Mouse (Mus musculus) adipocyte (in vitro differentiated cells): ENCODE results near the gene Mark2.
A peak's percentile ranks its signal among the peaks of the same experiment; 100 is the strongest.
"Not testable (repeated sequence)": the region's sequence is repeated elsewhere in the genome, so short reads cannot be mapped to it uniquely, and the experiment has no call there.

Experiments
- DNase-seq: peaks from one replicate; pipeline ENCODE4 v3.0.0-alpha.2; 2016; ENCODE audit warnings: low spot score

Gene Mark2

DNA sequence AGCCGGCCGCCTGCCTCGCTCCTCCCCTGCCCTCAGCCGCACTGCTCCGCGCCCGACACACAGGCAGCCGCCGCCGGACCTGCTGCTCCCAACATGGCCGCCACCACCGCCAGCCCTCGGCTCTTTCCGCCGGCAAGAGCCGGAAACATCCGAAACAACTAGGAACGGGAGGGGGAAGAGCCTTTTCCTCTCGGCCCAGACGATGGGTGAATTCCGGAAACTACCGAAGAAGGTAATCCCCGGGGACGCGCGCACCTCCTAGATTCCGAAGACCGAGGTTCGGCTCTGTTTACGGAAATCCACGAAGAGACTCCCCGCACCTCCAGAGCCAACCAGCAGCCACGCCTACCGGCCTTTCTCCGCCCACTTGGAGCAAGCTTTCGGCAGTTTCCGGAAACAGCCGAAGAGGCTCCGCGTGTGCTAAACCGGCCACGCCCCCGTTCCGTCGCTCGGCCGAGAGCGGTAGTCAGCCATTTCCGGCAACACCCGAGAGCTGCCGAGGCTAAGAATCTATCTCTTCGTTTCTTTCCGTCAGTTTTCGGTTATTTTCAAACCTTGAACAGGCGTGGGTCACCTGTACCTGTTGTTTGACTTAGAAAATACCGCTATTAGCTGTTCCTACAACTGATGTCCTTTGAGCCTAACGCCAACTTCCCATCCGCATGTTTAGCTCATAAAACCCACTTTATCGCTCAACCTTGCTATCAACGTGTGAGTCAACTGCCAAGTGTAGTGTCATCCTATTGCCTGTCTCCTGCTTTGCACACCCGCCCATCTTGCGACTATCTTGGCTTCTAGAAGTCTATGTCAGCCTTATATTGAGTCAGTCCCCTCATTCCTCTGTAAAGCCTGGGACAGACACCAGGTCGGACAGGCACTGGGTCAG is at the start of gene Mark2:
TSS of gene Mark2 (minus strand) at position 349 of the 886 bp plus-strand sequence.
- peak; percentile 100 for DNase-seq

- no peak for DNase-seq
These were observed 46.8 kb upstream of the Mark2 start for GRCm38 (mm10) chr19:7388488-7388887.

GRCm38 (mm10) chr19:7386042-7386441 is 44.4 kb upstream of the Mark2 start:
- no peak for DNase-seq

- DNase-seq = peak; percentile 96
These were observed 41.5 kb upstream of the Mark2 start, which contains the start of gene Spindoc for GRCm38 (mm10) chr19:7382903-7383865. Gene Spindoc (minus strand): TSS chr19:7382994.

GRCm38 (mm10) chr19:7382248-7382902 is 40.7 kb upstream of the Mark2 start:
- peak; percentile 42 for DNase-seq

DNA sequence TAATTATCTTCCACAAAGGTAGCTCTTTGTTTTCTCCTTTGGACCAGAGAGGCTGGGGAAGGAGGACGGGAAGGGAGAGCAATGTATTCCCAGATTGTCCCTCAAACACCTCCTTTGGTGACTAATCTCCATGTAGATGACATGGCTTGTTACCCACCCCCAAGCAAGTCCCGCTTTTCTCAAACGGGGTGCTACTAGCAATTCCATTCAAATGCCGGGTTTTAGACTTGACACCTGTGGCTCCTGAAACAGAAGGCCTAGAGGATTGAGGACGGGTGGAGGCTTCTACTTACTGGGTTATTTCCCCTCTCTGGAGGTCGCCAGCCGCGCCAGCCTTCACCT is 40.2 kb upstream of the Mark2 start:
- DNase-seq = peak; percentile 33

- DNase-seq = no peak
These were observed 36.0 kb upstream of the Mark2 start for GRCm38 (mm10) chr19:7377639-7378038.

DNA sequence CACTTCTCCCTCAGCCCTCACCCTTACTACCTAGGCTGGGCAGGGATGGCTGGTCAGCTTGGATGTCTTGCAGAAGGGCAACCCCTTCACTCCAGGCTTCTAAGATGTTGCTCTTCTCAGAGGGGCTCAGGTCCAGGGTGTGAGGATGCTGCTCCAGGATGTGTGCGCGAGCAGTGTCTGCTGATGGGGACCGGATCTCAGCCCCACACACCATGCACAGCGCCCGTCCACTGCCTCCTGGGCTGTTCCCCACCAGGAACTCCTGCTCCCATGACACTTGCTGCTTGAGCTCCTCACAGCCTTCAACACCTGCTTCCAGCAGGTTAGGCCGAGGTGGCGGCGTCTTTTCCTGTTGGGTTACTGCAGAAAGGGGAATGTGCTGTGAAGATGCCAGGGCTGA is 32.8 kb upstream of the Mark2 start:
- no peak for DNase-seq

- not testable (repeated sequence) for DNase-seq
These were observed 27.8 kb upstream of the Mark2 start for GRCm38 (mm10) chr19:7369469-7369868.

DNA sequence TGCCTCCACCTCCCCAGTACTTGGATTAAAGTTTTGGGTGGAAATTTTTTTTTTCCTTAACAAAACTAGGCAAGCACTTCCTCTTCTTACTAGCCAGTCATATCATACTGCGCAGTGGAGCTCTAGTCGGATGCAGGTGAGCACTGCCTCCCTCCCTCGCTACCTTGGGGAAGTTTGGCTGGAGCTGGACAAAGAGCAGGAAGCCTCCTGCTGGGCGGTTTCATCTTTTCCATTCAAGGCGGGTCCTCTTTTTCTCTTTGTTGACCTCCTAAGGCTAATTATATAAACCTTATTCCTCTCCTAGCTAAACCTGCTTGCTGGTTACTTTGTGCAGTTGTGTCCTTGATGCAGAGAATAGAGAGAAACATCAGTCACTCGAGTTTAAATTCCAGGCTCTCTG is 12.0 kb upstream of the Mark2 start:
- DNase-seq = no peak

DNA sequence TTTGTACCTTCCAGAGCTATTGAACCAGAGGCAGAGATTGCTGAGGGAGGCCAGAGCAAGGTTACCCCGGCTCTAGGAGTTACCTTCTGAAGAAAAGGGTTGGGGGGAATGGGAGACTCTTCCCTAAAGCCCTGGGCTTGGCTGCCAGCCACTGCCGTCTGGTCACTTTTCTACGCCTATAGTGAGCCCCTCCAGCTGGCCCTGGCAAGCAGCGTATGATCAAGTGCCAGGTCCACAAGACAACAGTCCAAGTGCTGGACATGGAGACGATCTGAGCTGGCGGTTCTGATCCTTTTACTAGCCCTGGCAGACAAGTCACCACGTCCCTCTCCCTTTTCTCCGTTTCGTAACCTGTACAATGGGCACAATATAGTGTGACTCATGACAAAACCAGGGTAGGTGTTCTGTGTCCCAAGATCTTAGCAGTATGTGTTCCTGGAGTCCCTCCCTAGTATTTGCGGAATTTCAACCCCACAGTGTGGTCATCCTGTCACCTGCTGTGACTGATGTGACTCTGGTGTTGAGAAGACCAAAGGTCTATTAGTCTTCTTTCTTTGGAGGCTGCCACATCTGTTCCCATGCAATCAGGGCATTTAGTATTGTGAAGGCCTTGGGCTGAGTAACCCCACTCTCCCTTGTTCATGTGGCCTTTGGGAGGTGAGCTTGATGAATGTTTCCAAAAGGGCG is 11.3 kb upstream of the Mark2 start:
- no peak for DNase-seq

DNA sequence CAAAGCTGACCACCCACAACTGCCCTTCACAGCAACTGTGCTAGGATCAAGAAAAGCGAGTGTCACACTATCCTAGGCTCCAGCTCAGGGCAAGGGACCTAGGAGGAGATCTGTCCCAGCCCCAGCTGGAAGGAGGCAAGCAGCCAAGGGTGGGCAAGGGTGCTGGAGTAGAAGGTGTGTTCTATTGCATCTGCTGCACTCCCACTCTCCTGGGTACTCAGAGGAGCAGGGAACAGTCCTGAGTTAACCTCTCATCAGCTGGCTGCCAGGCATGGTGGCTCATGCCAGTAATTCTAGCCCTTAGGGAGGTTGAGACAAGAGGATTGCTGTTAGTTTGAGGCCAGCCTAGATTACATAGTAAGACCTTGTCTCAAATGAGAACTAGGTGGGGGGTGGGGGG is 8.3 kb upstream of the Mark2 start:
- DNase-seq = peak; percentile 66

- DNase-seq = peak; percentile 74
These were observed 3.6 kb upstream of the Mark2 start for GRCm38 (mm10) chr19:7345235-7345755.

DNA sequence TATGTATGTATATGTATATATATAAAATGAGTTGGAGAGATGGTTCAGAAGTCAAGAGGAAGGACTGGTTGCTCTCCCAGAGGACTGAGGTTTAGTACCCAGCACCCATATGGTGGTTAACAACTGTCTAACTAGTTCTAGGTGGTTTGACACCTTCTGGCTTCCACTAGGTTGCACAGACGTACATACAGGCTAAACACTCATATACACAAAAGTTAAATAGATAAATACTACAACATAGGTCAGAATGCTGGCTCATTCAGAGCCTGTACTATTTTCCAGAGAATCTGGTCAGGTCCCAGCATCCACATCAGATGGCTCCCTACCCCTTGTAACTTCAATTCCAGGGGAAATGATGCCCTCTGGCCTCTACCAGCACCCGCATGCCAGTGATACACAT is 986 bp upstream of the Mark2 start:
- DNase-seq = no peak

DNA sequence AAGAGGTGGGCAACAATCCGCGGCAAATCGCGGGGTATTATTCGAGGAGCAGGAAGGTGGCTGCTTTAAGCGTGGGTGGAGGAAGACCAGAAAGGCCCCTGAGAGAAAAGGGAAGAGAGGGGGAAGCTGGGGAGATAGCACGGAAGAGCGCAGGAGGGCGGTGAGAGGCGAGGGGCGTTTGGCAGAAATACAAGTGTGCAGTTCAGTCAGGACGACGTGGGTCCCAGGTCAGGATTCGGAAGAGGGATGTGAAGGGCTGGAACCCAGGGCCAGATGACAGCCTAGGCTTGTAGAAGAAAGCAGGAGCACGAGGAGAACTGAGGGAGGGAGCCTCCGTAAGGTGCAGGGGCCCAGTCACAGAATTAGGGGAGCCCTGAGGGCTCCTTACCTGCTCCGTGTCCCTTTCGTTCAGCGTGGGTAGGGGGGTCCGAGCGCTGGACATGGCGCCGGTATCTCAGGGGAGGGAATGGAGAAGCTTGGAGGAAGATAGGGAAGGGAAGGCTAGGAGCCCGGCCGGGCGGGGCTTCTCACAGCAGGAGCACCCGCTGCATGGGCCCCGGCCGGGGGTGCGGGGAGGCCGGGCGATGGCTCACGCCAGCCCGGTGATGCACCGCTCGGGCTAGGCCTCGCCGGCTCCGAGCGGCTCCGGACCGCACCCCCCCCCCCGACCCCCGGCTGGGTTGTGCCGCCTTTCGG is 732 bp downstream of the Mark2 start:
- no peak for DNase-seq

- no peak for DNase-seq
These were observed 1.3 kb downstream of the Mark2 start for GRCm38 (mm10) chr19:7340371-7340779.

GRCm38 (mm10) chr19:7339867-7340266 is 1.8 kb downstream of the Mark2 start:
- peak; percentile 62 for DNase-seq

- peak; percentile 98 for DNase-seq
These were observed 2.6 kb downstream of the Mark2 start for GRCm38 (mm10) chr19:7339026-7339425.

- no peak for DNase-seq
These were observed 3.8 kb downstream of the Mark2 start for GRCm38 (mm10) chr19:7337781-7338342.

DNA sequence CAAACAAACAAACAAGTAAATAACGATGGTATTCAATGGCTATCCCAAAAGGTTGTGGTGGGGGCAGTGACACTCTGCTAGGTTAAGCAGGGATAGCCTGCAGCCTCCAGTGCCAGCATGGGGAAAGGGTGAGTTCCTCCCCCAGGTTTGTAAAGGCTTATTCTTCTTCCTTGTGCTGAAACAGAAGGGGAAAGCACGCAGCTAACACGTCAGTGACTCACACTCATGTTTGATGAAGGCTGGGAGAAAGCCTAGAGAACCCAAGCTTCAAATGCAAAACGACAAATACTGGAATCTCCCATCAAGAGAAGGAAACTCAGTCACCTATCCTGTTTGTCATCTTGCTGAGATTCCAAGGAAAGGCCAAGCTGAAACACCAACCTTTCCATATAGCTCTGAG is 6.0 kb downstream of the Mark2 start:
- no peak for DNase-seq
